Mouse (Mus musculus): Measurements from ENCODE around the gene Nxnl2.

Nxnl2 gene

DNA sequence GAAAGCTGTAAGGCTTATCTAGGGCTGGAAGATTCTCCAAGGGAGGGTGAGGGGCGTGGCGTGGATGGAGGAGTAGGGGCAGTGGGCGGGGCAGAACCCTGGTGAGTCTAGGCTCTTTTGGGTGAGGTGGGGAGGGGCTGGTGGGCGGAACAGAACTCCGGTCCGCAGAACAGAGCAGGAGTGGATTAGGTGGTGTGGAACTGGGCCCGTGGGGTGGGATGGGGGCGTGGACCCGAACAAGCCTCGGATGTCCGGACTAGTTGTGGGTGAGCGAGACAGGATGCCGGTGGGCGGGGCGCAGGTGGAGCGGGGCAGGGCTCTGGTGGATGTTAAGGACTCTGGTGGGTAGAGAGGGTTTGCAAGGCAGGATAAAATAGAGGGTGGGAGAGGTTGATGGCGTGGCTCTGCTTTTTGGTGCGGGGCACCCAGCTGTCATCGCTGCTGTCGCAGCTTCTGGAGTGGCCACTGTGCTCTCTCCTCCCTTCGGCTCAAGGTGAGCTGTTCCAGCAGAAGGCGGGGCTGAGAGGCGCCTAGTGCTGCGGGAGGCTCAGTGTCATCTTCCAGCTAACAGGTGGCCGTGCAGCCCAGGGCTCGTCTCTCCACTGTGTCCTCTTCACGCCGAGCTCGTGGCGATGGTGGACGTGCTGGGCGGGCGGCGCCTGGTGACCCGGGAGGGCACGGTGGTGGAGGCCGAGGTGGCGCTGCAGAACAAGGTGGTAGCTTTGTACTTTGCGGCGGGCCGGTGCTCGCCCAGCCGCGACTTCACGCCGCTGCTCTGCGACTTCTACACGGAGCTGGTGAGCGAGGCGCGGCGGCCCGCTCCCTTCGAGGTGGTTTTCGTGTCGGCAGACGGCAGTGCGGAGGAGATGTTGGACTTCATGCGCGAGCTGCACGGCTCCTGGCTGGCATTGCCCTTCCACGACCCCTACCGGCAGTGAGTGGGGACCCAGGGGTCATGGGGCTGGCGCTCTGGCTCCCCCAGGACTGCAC, at the start of gene Nxnl2:
Gene Nxnl2, plus strand, starts transcription at position 332 of the 990 bp plus-strand sequence.
- no peak for DNase-seq (ENCODE audit: low read depth, low spot score)

- DNase-seq (ENCODE audit: low read depth, low spot score), result no peak
Measured at GRCm38 (mm10) chr13:51121966-51122365, 48.9 kb upstream of the Nxnl2 start.

DNA sequence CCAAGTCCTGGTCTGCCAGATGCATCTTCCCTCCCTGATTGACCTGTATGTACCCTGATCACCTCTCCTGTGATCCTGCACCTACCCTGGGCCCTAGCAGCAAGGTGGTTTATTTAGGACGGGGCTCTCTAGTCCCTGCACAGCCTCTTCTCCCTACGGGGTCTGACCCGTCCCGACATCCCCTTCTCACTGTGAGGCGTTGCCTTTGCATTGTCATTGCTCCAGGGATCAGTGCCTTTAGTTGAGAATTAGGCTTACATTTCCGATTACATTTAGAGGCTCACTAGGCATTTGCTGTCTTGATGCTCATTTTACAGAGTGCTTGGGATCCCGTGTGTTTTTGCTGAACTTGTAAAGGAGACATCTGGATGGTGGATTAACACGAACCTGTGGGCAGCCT, 48.1 kb upstream of the Nxnl2 start:
- DNase-seq (ENCODE audit: low read depth, low spot score), result no peak

DNA sequence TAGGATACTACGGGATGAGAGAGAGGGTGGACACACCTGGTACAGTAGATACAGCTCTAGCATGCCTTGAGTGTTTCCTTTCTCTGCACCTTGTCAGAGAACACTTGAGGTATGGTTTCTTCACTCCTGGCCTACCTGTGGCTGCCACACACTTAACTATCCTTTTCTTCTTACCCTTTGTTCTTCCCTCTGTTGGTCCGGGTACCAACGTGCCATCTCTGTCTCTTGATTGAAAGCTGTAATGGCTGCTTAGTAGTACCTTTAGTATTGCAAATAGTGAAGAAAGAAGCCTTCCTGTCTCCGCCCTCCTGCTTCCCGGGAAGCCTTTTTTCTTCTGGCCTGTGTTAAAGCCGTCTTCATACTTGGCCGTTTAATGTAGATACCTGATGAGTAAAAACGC, 45.5 kb upstream of the Nxnl2 start:
- DNase-seq (ENCODE audit: low read depth, low spot score), result no peak

DNA sequence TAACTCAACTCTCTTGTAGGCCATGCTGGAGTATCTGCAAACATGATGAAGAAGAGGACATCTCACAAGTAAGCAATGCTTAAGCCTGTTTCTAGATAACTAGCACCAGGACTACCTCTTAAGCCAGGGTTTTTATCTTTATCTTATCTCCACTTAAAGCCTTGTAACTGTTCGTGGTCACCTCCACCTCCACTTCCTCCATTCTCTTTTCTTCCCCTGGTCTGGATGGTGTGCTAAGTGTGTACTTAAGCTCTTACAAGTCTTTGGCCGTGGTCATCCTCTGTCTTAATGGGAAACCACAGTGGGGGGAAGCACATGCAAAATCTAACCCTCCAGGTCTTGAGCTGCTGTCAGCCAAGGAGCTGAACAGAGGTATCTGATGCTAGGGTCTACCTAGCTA, 42.9 kb upstream of the Nxnl2 start:
- no peak for DNase-seq (ENCODE audit: low read depth, low spot score)

- DNase-seq (ENCODE audit: low read depth, low spot score), result no peak
Measured at GRCm38 (mm10) chr13:51128417-51128816, 42.4 kb upstream of the Nxnl2 start.

DNA sequence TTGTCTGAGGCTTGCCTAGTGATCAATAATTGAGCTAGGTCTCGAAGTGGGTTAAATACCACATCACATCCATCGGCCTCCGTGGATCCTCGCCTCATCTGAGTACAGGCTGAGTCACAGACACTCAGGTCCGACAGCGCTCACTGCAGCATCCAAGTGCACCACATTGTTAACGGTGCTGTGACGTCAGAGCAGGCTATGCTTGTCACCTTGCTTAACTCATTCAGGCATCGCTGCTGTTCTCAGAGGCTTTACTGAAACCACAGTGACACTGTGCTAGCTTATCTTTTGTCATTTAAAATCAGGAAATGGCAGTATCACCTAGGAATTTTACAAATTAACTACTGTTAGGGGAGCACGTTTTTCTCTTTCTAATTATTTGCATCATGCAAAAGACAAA, 39.6 kb upstream of the Nxnl2 start:
- peak; percentile 15 for DNase-seq (ENCODE audit: low read depth, low spot score)

DNA sequence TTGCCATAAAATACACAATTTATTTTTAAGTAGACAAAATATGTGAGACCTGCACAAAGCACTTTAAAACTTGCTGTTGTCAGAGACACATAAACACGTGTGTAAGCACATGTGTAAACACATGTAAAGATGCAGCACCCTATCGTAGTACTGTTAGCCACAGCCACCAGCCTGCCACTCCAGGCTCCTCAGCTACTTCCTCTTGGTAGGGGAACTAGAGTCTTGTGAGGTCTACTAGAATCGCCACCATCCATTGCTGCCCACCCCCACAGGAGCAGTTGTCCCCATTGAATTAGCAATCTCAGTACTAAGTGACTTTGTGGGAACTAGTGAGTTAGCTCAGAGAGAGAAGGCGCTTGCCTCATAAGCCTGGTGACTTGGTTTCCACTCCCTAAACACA, 34.5 kb upstream of the Nxnl2 start:
- DNase-seq (ENCODE audit: low read depth, low spot score), result no peak

- DNase-seq (ENCODE audit: low read depth, low spot score), result no peak
Measured at GRCm38 (mm10) chr13:51136996-51137701, 33.7 kb upstream of the Nxnl2 start.

DNA sequence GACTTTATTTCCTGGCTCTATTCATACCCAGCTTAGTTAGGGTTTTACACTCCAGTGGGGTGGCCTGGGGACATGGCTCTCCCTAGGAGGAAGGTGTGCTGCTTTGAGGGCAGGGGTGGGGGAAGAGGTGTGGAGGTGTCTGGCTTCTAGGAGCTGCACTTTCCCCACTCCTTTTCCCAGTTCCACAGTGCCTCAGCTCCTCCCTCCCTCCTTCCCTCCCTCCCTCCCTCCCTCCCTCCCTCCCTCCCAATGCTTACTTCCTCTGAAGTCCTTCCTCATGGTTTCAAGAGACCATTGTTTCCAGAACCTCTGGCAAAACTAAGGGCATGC, 33.2 kb upstream of the Nxnl2 start:
- no peak for DNase-seq (ENCODE audit: low read depth, low spot score)

- no peak for DNase-seq (ENCODE audit: low read depth, low spot score)
Measured at GRCm38 (mm10) chr13:51147106-51147505, 23.7 kb upstream of the Nxnl2 start.

DNA sequence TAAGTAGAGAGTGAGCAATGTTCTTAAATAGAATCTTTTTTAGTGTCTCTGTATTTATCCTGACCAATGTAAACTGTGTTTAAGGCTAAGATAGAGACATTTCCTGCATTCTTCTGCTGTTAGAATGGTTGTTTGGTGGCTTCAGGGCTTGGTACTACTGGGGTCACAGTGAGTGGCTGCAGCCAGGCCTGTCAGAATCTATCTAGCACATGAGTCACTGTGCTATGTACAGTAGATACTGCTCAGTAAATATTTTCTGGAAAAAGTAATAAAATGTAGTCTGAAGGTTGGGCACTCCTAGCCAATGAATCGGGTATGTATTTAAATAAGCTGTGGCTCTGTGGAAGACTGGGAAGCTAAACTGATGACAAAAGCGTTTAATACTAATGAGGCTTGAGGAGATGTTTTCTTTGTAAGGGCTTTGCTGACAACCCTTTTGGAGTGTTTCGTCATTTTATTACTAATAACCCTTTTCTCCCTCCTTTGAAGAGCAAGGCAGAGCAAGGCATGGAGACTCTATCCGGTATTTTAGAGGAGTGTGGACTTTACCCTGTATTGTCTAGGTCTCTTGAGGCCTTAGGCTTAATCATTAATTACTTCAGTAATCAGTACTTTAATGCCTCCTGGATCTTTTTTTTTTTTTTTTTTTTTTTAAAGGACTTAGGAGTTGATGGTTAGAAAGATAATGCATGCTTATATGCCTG, 17.7 kb upstream of the Nxnl2 start:
- no peak for DNase-seq (ENCODE audit: low read depth, low spot score)

GRCm38 (mm10) chr13:51153670-51154030, 17.2 kb upstream of the Nxnl2 start:
- DNase-seq (ENCODE audit: low read depth, low spot score), result no peak

DNA sequence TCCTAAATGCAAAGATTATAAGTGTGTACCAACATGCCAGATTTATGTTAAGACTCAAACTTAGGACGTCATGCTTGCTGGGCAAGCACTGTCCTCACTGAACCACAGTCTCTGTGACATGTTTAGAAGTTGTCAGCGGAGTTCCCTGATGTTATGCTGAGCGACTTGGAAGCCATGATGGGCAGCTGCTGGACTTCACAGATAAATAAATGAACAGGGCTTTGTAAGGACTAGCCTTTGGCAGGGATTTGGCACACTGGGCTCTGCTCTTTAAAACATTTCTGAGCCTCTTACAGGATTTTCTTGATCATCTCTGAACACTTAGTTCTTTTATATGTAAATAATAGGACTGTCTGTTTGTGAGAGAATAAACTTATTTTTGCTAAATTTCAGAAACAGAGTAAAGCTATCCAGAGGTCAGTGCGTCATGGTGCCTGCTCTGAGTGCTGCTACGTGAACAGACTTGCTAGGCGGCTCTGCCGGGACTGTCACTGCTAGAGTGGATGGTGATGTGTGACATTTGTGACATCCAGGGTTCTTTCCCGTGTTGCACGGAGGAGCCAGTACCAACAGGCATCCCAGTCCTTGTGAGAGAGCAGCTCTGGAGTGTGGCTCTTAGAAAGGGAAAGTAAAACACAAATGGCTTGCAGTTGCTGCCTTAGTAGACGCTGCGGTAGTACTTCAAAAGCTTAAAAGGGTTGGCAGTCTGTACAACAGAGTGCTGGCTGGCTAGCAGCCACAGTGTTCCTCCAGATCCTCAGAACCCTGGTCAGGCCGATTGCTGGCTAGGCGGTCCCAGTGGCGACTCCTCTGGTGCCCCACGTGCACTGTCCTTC, 15.4 kb upstream of the Nxnl2 start:
- DNase-seq (ENCODE audit: low read depth, low spot score), result no peak

- no peak for DNase-seq (ENCODE audit: low read depth, low spot score)
Measured at GRCm38 (mm10) chr13:51156014-51156386, 14.8 kb upstream of the Nxnl2 start.

- no peak for DNase-seq (ENCODE audit: low read depth, low spot score)
Measured at GRCm38 (mm10) chr13:51157291-51157690, 13.5 kb upstream of the Nxnl2 start.

DNA sequence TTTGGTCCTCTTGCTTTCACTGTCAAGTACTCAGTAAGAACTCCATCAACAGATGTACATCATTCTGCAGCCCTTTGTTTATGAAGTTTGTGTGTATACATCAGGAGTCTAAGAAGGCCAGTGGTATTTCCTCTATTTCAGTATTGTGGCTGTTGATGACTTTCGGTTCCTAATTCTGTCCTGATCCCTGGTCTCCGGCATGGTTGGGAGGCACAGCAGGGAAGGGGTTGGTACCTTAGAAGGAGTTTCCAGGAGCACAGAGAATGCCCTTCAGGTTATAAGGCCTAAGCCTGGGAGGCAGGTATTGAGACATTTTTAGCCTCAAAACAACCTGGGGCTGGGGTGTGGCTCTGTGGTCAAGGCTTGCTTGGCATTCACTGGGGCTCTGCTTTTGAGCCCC, 9.2 kb upstream of the Nxnl2 start:
- no peak for DNase-seq (ENCODE audit: low read depth, low spot score)

DNA sequence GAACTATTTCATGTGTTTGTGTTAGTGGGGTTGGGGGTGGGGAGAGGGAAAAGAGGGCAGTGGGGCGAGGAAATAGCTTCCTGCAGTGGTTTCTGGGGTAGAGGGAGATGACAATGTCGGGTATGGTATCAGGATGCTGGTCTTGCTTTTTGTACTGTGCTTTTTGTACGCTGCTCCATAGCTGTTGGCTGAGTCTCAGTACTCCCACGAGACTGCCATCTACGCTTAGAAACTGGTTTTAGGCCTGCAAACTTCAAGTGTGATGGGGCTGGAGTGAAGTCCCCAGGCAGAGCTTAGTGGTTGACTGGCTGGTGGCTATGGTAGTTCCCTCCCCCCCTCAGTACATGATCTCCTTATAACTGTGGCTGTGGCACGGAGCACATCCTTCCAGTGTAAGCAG, 8.6 kb upstream of the Nxnl2 start:
- peak; percentile 33 for DNase-seq (ENCODE audit: low read depth, low spot score)

DNA sequence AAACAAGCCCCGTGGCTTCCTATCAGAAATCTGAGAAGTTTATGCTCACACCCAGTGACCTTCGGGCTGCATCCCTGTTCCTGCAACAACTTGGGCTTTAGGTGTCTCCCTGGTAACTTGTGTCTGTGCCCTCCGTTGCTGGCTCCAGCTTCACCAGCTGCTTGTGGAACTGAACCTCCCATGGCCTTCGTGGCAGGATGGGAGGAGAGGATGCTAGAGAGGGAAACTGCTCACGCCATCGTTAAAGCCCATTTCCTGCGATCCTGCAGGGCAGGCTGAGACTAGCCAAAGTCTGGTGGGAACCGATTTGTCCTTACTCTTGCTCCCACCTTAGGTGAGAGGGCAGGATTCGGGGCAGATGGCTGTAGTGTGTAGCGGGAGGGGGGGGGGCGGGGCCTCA, 4.1 kb upstream of the Nxnl2 start:
- DNase-seq (ENCODE audit: low read depth, low spot score), result no peak

- no peak for DNase-seq (ENCODE audit: low read depth, low spot score)
Measured at GRCm38 (mm10) chr13:51170215-51170614, 607 bp upstream of the Nxnl2 start.

DNA sequence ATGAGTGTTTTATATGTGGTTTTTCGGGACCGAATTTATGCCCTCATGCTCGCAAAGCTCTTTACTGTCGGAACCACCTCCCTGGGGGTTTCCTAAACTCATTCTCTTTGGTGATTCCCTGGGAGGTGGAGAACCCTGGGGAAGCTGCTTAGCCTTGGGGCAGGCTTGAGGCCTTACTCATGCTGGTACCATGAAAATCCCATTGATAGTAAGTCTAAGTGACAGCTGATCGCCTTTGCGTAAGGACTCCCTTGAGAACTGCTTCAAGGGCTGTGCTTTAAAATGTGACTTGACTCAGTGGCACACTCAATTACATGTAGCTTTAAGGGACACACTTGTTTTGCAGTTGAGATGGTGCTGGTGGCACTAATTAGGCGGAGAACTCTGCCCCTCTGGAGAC, 1.8 kb downstream of the Nxnl2 start:
- DNase-seq (ENCODE audit: low read depth, low spot score), result no peak

DNA sequence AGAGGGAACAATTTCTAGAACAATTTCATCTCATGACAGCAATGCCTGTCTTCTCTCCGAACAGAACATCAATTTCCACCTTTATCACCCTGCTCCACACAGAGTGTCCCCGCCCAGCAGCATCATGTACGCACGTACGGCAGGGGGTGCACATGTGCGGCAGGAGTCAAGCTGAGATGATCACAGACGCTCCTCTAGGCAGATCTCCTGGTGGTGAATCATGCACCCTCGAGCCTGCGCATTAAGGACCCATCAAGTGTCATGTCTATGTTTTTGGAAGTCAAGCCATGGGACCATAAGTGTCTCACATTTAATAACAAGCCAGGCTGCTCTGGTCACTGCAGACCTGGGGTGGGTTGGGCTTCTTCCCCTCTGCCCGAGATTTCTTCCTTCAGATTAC, 8.1 kb downstream of the Nxnl2 start:
- DNase-seq (ENCODE audit: low read depth, low spot score), result no peak

All from telencephalon, adult 2 months (tissue).